Mouse (Mus musculus) hindbrain, embryonic 14.5 days (tissue): ENCODE measurements around the gene Dscam. TPM values are rescaled to one million over a fixed set of nuclear protein-coding genes. Genes with fewer than 3 reads are reported as not detected.

Source experiments
- ATAC-seq: fragments of 200-750 bp; cut with Nextera tagmentation; 2 replicates; pipeline ENCODE4 v1.8.0; 2017; ENCODE audit warnings: moderate number of reproducible peaks, mild to moderate bottlenecking, moderate TSS enrichment, moderate library complexity; ENCODE audit not compliant: low FRiP score
- DNase-seq: peaks from one replicate; pipeline ENCODE4 v3.0.0-alpha.2; 2015; ENCODE audit warnings: low spot score
- H3K27ac ChIP-seq: fragments of 300-500 bp; sonication (generic); 2 replicates; pipeline ENCODE4 v1.5.1; 2014; ENCODE audit warnings: mild to moderate bottlenecking, moderate library complexity
- H3K27me3 ChIP-seq: fragments of 300-500 bp; sonication (generic); 2 replicates; pipeline ENCODE4 v1.6.1; 2014; ENCODE audit warnings: mild to moderate bottlenecking, low read length, mixed read lengths; ENCODE audit not compliant: control insufficient read depth, insufficient read depth
- H3K36me3 ChIP-seq: fragments of 300-500 bp; sonication (generic); replicated peaks from 2 replicates; pipeline ENCODE4 v1.6.1; 2014; ENCODE audit not compliant: control insufficient read depth, insufficient read depth
- H3K4me1 ChIP-seq: fragments of 300-500 bp; sonication (generic); replicated peaks from 2 replicates; pipeline ENCODE4 v1.6.1; 2014; ENCODE audit warnings: antibody characterized with exemption, low read length, mixed read lengths; ENCODE audit not compliant: control insufficient read depth, insufficient read depth
- H3K4me2 ChIP-seq: fragments of 300-500 bp; sonication (generic); replicated peaks from 2 replicates; pipeline ENCODE4 v1.6.1; 2014; ENCODE audit warnings: mild to moderate bottlenecking, moderate library complexity
- H3K4me3 ChIP-seq: fragments of 300-500 bp; sonication (generic); replicated peaks from 2 replicates; pipeline ENCODE4 v1.5.1; 2014; ENCODE audit warnings: mild to moderate bottlenecking, low read length
- H3K9ac ChIP-seq: fragments of 300-500 bp; sonication (generic); 2 replicates; pipeline ENCODE4 v1.6.1; 2014
- H3K9me3 ChIP-seq: fragments of 300-500 bp; sonication (generic); 2 replicates; pipeline ENCODE4 v1.6.1; 2016; ENCODE audit warnings: low read length; ENCODE audit not compliant: control insufficient read depth
- WGBS: fragments of 180-500 bp; shearing (Covaris S2); extraction: QIAGEN DNeasy Blood & Tissue Kit; methylation state at CpG from one replicate; pipeline ENCODE4 v1.1.7; 2014; 5-methylcytosine and 5-hydroxymethylcytosine counted together
- polyA plus RNA-seq: library from polyadenylated mRNA; unstranded; fragments of >200 nt; fragmentation: Nextera tagmentation; extraction: Ambion mirVana; gene quantifications from 2 replicates; pipeline ENCODE4 v1.2.1, GENCODE M21; 2014

The Dscam gene
- polyA plus RNA-seq, 1 experiment from 2014 or later, result 17.1 TPM

GRCm38 (mm10) chr16:96959695-96960094 lies 210.9 kb downstream of the Dscam start:
- Histone ChIP-seq H3K4me2 (no peak overlapping the region), H3K9ac (no peak overlapping the region), H3K4me1 (no peaks in the 10 kb centered on the region), H3K36me3 (no peaks in the 10 kb centered on the region), H3K27me3 (no peaks in the 10 kb centered on the region), H3K27ac (no peak overlapping the region), H3K4me3 (no peak overlapping the region), H3K9me3 (no peaks in the 10 kb centered on the region)
- DNase-seq, result no peak
- ATAC-seq, result no peak
- 86% methylated on average over 3 of the region's 3 CpGs for WGBS

GRCm38 (mm10) chr16:96945468-96946302 lies 224.9 kb downstream of the Dscam start:
- Histone ChIP-seq H3K27me3 (no peaks in the 10 kb centered on the region), H3K27ac (peak overlapping the region; percentile 73), H3K9me3 (no peaks in the 10 kb centered on the region), H3K36me3 (no peaks in the 10 kb centered on the region), H3K9ac (no peak overlapping the region), H3K4me2 (0 out of 2 replicates have a peak overlapping the region, but pooled peaks have one; percentile 4), H3K4me1 (peaks cover 18% of the 10 kb centered on the region), H3K4me3 (no peak overlapping the region)
- peak; percentile 55; the same call in 1 of the 2 replicates for ATAC-seq
- 25% methylated on average over 11 of the region's 11 CpGs for WGBS
- DNase-seq, result peak; percentile 54

- no peaks in the 10 kb centered on the region for H3K36me3 ChIP-seq
- ATAC-seq, result no peak
- 90% methylated on average over 2 of the region's 2 CpGs for WGBS
- H3K4me2 ChIP-seq, result no peak overlapping the region
- H3K9me3 ChIP-seq, result no peaks in the 10 kb centered on the region
- no peak overlapping the region for H3K9ac ChIP-seq
- DNase-seq, result no peak
- no peaks in the 10 kb centered on the region for H3K27me3 ChIP-seq
- H3K4me3 ChIP-seq, result no peak overlapping the region
- no peak overlapping the region for H3K27ac ChIP-seq
- peaks cover 18% of the 10 kb centered on the region for H3K4me1 ChIP-seq
Measured at GRCm38 (mm10) chr16:96943648-96944047, 226.9 kb downstream of the Dscam start.

GRCm38 (mm10) chr16:96934795-96935194 lies 235.8 kb downstream of the Dscam start:
- H3K4me2 ChIP-seq, result no peak overlapping the region
- WGBS, result 96% methylated on average over 2 of the region's 2 CpGs
- no peaks in the 10 kb centered on the region for H3K36me3 ChIP-seq
- no peaks in the 10 kb centered on the region for H3K4me1 ChIP-seq
- no peaks in the 10 kb centered on the region for H3K9me3 ChIP-seq
- no peak for DNase-seq
- H3K27me3 ChIP-seq, result no peaks in the 10 kb centered on the region
- no peak for ATAC-seq
- no peak overlapping the region for H3K9ac ChIP-seq
- no peak overlapping the region for H3K4me3 ChIP-seq
- H3K27ac ChIP-seq, result no peak overlapping the region

- H3K9ac ChIP-seq, result no peak overlapping the region
- H3K36me3 ChIP-seq, result no peaks in the 10 kb centered on the region
- H3K4me2 ChIP-seq, result no peak overlapping the region
- no peak for DNase-seq
- no peaks in the 10 kb centered on the region for H3K27me3 ChIP-seq
- ATAC-seq, result no peak
- H3K9me3 ChIP-seq, result no peaks in the 10 kb centered on the region
- H3K27ac ChIP-seq, result no peak overlapping the region
- peaks cover 6% of the 10 kb centered on the region for H3K4me1 ChIP-seq
- H3K4me3 ChIP-seq, result no peak overlapping the region
- WGBS, result 91% methylated on average over 6 of the region's 6 CpGs
Measured at GRCm38 (mm10) chr16:96932211-96932610, 238.3 kb downstream of the Dscam start.

- Histone ChIP-seq H3K36me3 (no peaks in the 10 kb centered on the region), H3K27ac (no peak overlapping the region), H3K4me2 (no peak overlapping the region), H3K9ac (no peak overlapping the region), H3K27me3 (no peaks in the 10 kb centered on the region), H3K4me1 (peaks cover 10% of the 10 kb centered on the region), H3K4me3 (no peak overlapping the region), H3K9me3 (no peaks in the 10 kb centered on the region)
- ATAC-seq (no peak), DNase-seq (no peak)
- 86% methylated on average over 2 of the region's 2 CpGs for WGBS
Measured at GRCm38 (mm10) chr16:96931771-96932170, 238.8 kb downstream of the Dscam start.

GRCm38 (mm10) chr16:96928011-96928410 lies 242.5 kb downstream of the Dscam start:
- ATAC-seq (no peak), DNase-seq (no peak)
- WGBS, result 93% methylated on average over 1 of the region's 1 CpGs
- Histone ChIP-seq H3K4me2 (no peak overlapping the region), H3K27me3 (no peaks in the 10 kb centered on the region), H3K4me3 (no peak overlapping the region), H3K27ac (no peak overlapping the region), H3K4me1 (peaks cover 11% of the 10 kb centered on the region), H3K36me3 (no peaks in the 10 kb centered on the region), H3K9me3 (no peaks in the 10 kb centered on the region), H3K9ac (no peak overlapping the region)

GRCm38 (mm10) chr16:96927408-96927807 lies 243.1 kb downstream of the Dscam start:
- Histone ChIP-seq H3K27ac (peak overlapping the region; percentile 73), H3K9me3 (no peaks in the 10 kb centered on the region), H3K36me3 (no peaks in the 10 kb centered on the region), H3K4me2 (0 out of 2 replicates have a peak overlapping the region, but pooled peaks have one; percentile 6), H3K27me3 (no peaks in the 10 kb centered on the region), H3K9ac (no peak overlapping the region; the same call in 1 of the 2 replicates), H3K4me1 (peaks cover 11% of the 10 kb centered on the region), H3K4me3 (no peak overlapping the region)
- ATAC-seq (no peak), DNase-seq (no peak)

- ATAC-seq (no peak), DNase-seq (no peak)
- WGBS, result 43% methylated on average over 3 of the region's 3 CpGs
- Histone ChIP-seq H3K4me3 (no peak overlapping the region), H3K27ac (peak overlapping the region; percentile 73), H3K4me2 (0 out of 2 replicates have a peak overlapping the region, but pooled peaks have one; percentile 6), H3K36me3 (no peaks in the 10 kb centered on the region), H3K9me3 (no peaks in the 10 kb centered on the region), H3K9ac (no peak overlapping the region; the same call in 1 of the 2 replicates), H3K4me1 (peaks cover 11% of the 10 kb centered on the region), H3K27me3 (no peaks in the 10 kb centered on the region)
Measured at GRCm38 (mm10) chr16:96926977-96927376, 243.6 kb downstream of the Dscam start.
